Mouse (Mus musculus): Measurements from ENCODE around the gene Il9. TPM values are rescaled to one million over a fixed set of nuclear protein-coding genes. Genes with fewer than 3 reads are reported as not detected.

Il9 gene
- polyA plus RNA-seq, 1 experiment from 2014 or later: not detected

DNA sequence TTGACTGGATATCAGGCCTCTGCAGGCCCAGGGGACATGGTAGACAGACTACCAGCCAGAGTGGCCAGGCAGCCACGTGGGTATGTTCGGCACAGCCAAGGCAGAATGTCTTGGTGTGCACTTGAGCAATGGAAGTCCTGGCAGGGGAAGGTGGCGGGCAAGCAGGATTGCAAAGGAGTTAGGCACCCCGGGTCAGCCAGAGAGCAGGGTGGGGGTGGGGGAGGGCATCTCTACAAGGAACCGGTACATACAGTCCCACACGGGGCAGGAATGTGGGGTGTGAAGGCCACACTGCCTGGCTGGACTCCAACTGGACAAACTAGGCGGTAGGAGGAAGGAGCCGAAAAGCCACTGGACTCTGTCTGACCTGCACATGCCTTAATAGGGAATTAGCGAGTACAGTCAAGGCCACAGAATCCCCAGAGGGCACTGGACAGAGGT lies 47.7 kb downstream of the Il9 start:
- Histone ChIP-seq H3K36me3 (no peaks in the 10 kb centered on the region), H3K9me3 (replicated peaks) (no peaks in the 10 kb centered on the region), H3K27ac (replicated peaks) (peak overlapping the region; percentile 65), H3K4me3 (no peak overlapping the region), H3K27me3 (ENCODE audit: low read depth, poor library complexity, severe bottlenecking) (peaks cover 83% of the 10 kb centered on the region), H3K4me1 (peaks cover 39% of the 10 kb centered on the region)
- DNase-seq (ENCODE audit: low spot score): no peak
- WGBS: 87% methylated on average over 9 of the region's 9 CpGs

DNA sequence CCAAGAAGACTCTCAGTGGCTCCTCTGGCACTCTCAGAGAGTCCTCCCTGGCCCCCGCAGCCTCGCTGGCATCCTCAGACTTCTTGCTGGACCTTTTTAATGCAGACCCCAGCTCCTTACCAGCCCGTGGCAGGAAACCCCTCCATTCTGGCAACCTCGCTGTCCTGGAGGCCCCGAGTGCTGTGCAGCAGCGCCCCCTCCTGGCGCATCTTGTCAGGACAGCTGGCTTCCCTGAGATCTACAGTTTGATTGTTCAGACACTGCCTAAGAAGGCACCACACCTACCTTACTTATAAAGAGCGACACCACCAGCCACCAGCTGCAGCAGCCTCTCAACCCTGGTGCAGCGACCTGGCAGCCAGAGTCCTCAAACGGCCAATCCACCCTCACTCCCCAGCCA lies 48.6 kb downstream of the Il9 start:
- 11% methylated on average over 10 of the region's 10 CpGs for WGBS
- Histone ChIP-seq H3K36me3 (no peaks in the 10 kb centered on the region), H3K27ac (replicated peaks) (peak overlapping the region; percentile 65), H3K27me3 (ENCODE audit: low read depth, poor library complexity, severe bottlenecking) (peaks cover 83% of the 10 kb centered on the region), H3K4me1 (peaks cover 39% of the 10 kb centered on the region), H3K4me3 (no peak overlapping the region), H3K9me3 (replicated peaks) (no peaks in the 10 kb centered on the region)
- DNase-seq (ENCODE audit: low spot score): peak; percentile 86

DNA sequence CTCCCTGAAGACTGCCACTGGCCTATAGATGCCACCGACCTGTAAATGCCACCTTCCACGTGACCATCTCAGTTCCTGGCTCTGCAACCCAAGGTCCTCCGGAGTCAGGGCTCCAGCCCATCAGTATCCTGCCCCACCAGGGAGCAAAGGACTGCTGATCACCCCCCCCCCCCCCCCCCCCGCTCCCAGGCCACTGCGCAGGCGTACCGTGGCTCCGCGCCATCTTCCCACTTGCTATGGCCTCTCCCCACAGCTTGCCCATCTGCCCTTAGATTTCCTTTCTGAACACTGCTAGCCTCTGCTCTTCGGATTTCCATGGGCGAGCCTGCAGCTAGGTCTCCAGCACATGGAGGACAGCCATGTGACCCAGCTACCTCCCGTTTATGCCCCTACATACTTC lies 49.5 kb downstream of the Il9 start:
- Histone ChIP-seq H3K36me3 (no peaks in the 10 kb centered on the region), H3K27ac (replicated peaks) (0 out of 2 replicates have a peak overlapping the region, but pooled peaks have one; percentile 65), H3K4me3 (no peak overlapping the region), H3K9me3 (replicated peaks) (no peaks in the 10 kb centered on the region), H3K27me3 (ENCODE audit: low read depth, poor library complexity, severe bottlenecking) (peaks cover 83% of the 10 kb centered on the region), H3K4me1 (peaks cover 33% of the 10 kb centered on the region)
- no peak for DNase-seq (ENCODE audit: low spot score)
- 86% methylated on average over 11 of the region's 12 CpGs for WGBS

Other genes starting within 250 kb of the Il9 start
- 33.7 and 34.4 TPM in 2 replicates for gene Neurog1, start 230.1 kb downstream of the Il9 start, polyA plus RNA-seq (2016; fragmentation: Nextera tagmentation; extraction: Ambion mirVana)
- 5.4 and 9.3 TPM in 2 replicates for gene Cxcl14, start 185.7 kb downstream of the Il9 start, polyA plus RNA-seq (2016; fragmentation: Nextera tagmentation; extraction: Ambion mirVana)
- gene Gm3045, start 55.7 kb downstream of the Il9 start, polyA plus RNA-seq (2016; fragmentation: Nextera tagmentation; extraction: Ambion mirVana): not detected in 2 replicates
- not detected in 2 replicates for gene Slc25a48, start 43.9 kb downstream of the Il9 start, polyA plus RNA-seq (2016; fragmentation: Nextera tagmentation; extraction: Ambion mirVana)
- 1.4 and 1.6 TPM in 2 replicates for gene Fbxl21, start 40.2 kb upstream of the Il9 start, polyA plus RNA-seq (2016; fragmentation: Nextera tagmentation; extraction: Ambion mirVana)
- gene Lect2, start 66.3 kb upstream of the Il9 start, polyA plus RNA-seq (2016; fragmentation: Nextera tagmentation; extraction: Ambion mirVana): not detected in 2 replicates
- 23.2 and 29.8 TPM in 2 replicates for gene Tgfbi, start 127.3 kb upstream of the Il9 start, polyA plus RNA-seq (2016; fragmentation: Nextera tagmentation; extraction: Ambion mirVana)
- gene Smad5, start 220.8 kb upstream of the Il9 start, polyA plus RNA-seq (2016; fragmentation: Nextera tagmentation; extraction: Ambion mirVana): 30.6 and 35.9 TPM in 2 replicates

All from midbrain, embryonic 10.5 days (tissue).